Comparison of ENCODE assay signal across 8 mouse cellular contexts in genomic region chr2:27426406-27426854, GRCm38 (mm10). TPM values are rescaled to one million over a fixed set of nuclear protein-coding genes. Genes with fewer than 3 reads are reported as not detected.
DNase-seq lines count a peak whose midpoint lies in the region; ATAC-seq and TF ChIP-seq lines count a peak whose summit lies in the region.

No protein-coding gene starts in this region.

- TF ChIP-seq CTCF in embryonic fibroblast, embryonic 13.5 days (IDR thresholded peaks at IDR 0.05; ENCODE audit: borderline replicate concordance, insufficient read depth, low read length): no peak
- no peak for TF ChIP-seq CTCF in liver, postnatal 0 days (IDR thresholded peaks at IDR 0.05; ENCODE audit: low read depth)
- no peak; the same call in 1 of the 2 replicates for TF ChIP-seq CTCF in stomach, postnatal 0 days (IDR thresholded peaks at IDR 0.05; ENCODE audit: low read depth)

- H3K9ac ChIP-seq in heart, embryonic 12.5 days: peak overlapping the region; percentile 87
- H3K9ac ChIP-seq in intestine, embryonic 16.5 days (ENCODE audit: low read depth, low read length): peak overlapping the region; percentile 85
- peak overlapping the region; percentile 83 for H3K9ac ChIP-seq in liver, postnatal 0 days (replicated peaks)
- peak overlapping the region; percentile 74 for H3K9ac ChIP-seq in stomach, postnatal 0 days (ENCODE audit: low read length)

- TF ChIP-seq EP300 in liver, postnatal 0 days (IDR thresholded peaks at IDR 0.05; ENCODE audit: low read depth): no peak
- TF ChIP-seq EP300 in stomach, postnatal 0 days (optimal IDR thresholded peaks at IDR 0.05): no peak

- peak; percentile 68 for ATAC-seq in heart, embryonic 12.5 days (ENCODE audit: insufficient number of reproducible peaks, low FRiP score)
- ATAC-seq in intestine, embryonic 16.5 days: peak; percentile 64
- ATAC-seq in liver, postnatal 0 days: peak; percentile 82
- ATAC-seq in stomach, postnatal 0 days (ENCODE audit: low FRiP score, low TSS enrichment): peak; percentile 49; the same call in 1 of the 2 replicates

- H3K27me3 ChIP-seq in heart, embryonic 12.5 days (replicated peaks): peaks cover 13% of the 10 kb centered on the region; the same call in 1 of the 2 replicates
- H3K27me3 ChIP-seq in intestine, embryonic 16.5 days (replicated peaks; ENCODE audit: control insufficient read depth, insufficient read depth, low read length): no peaks in the 10 kb centered on the region
- H3K27me3 ChIP-seq in liver, postnatal 0 days (ENCODE audit: insufficient read depth, low read length): peaks cover 8% of the 10 kb centered on the region
- H3K27me3 ChIP-seq in stomach, postnatal 0 days (ENCODE audit: control insufficient read depth, insufficient read depth, low read length): no peaks in the 10 kb centered on the region

- DNase-seq in heart, adult 9 months (ENCODE audit: low spot score in 2 of 2): no peak
- DNase-seq in NIH3T3 (ENCODE audit: low read depth): peak; percentile 63
- DNase-seq in liver, postnatal 0 days: peak; percentile 66
- no peak for DNase-seq in stomach, postnatal 0 days (ENCODE audit: low spot score)
- DNase-seq in urinary bladder, postnatal 25 days (ENCODE audit: low spot score): no peak

- no peaks in the 10 kb centered on the region for H3K9me3 ChIP-seq in heart, embryonic 12.5 days (replicated peaks)
- no peaks in the 10 kb centered on the region for H3K9me3 ChIP-seq in intestine, embryonic 16.5 days (ENCODE audit: control insufficient read depth, low read length)
- H3K9me3 ChIP-seq in liver, postnatal 0 days (ENCODE audit: low read length): no peaks in the 10 kb centered on the region
- no peaks in the 10 kb centered on the region for H3K9me3 ChIP-seq in stomach, postnatal 0 days (ENCODE audit: control insufficient read depth, low read length)

- H3K36me3 ChIP-seq in heart, embryonic 12.5 days: no peaks in the 10 kb centered on the region
- H3K36me3 ChIP-seq in intestine, embryonic 16.5 days (ENCODE audit: control insufficient read depth, insufficient read depth, low read length): no peaks in the 10 kb centered on the region
- H3K36me3 ChIP-seq in liver, postnatal 0 days (replicated peaks; ENCODE audit: insufficient read depth, low read length): no peaks in the 10 kb centered on the region
- no peaks in the 10 kb centered on the region for H3K36me3 ChIP-seq in stomach, postnatal 0 days (ENCODE audit: control insufficient read depth, insufficient read depth, low read length)

- 1% methylated on average over 50 of the region's 64 CpGs for WGBS in heart, embryonic 12.5 days
- under 1% methylated on average over 61 of the region's 64 CpGs for WGBS in intestine, embryonic 16.5 days
- WGBS in liver, postnatal 0 days (ENCODE audit: insufficient replicate concordance): under 1% methylated on average over 63 of the region's 64 CpGs
- 0% methylated on average over 35 of the region's 64 CpGs for whole genome bisulfite sequencing in stomach, postnatal 0 days

- peak overlapping the region; percentile 73 for H3K4me3 ChIP-seq in heart, embryonic 12.5 days
- peak overlapping the region; percentile 95 for H3K4me3 ChIP-seq in embryonic fibroblast, embryonic 13.5 days (ENCODE audit: insufficient read depth, low read length)
- peak overlapping the region; percentile 88 for H3K4me3 ChIP-seq in intestine, embryonic 16.5 days (ENCODE audit: low read length)
- peak overlapping the region; percentile 88 for H3K4me3 ChIP-seq in liver, postnatal 0 days (ENCODE audit: low read depth, low read length)
- H3K4me3 ChIP-seq in stomach, postnatal 0 days (ENCODE audit: low read depth, low read length): peak overlapping the region; percentile 76

- peak overlapping the region; percentile 99 for H3K4me2 ChIP-seq in heart, embryonic 12.5 days
- H3K4me2 ChIP-seq in intestine, embryonic 16.5 days (ENCODE audit: low read depth, low read length): peak overlapping the region; percentile 99
- H3K4me2 ChIP-seq in liver, postnatal 0 days (ENCODE audit: low read depth, low read length): peak overlapping the region; percentile 98
- peak overlapping the region; percentile 97 for H3K4me2 ChIP-seq in stomach, postnatal 0 days (replicated peaks; ENCODE audit: low read depth)

- peak overlapping the region; percentile 26; the same call in 1 of the 2 replicates for H3K27ac ChIP-seq in heart, embryonic 12.5 days (ENCODE audit: poor library complexity, severe bottlenecking)
- peak overlapping the region; percentile 80 for H3K27ac ChIP-seq in embryonic fibroblast, embryonic 13.5 days (ENCODE audit: insufficient read depth, low read length)
- peak overlapping the region; percentile 77 for H3K27ac ChIP-seq in intestine, embryonic 16.5 days (ENCODE audit: low read length)
- H3K27ac ChIP-seq in liver, postnatal 0 days (ENCODE audit: low read depth): peak overlapping the region; percentile 89
- peak overlapping the region; percentile 84 for H3K27ac ChIP-seq in stomach, postnatal 0 days (replicated peaks)

- H3K4me1 ChIP-seq in heart, embryonic 12.5 days (replicated peaks): peaks cover 32% of the 10 kb centered on the region
- H3K4me1 ChIP-seq in embryonic fibroblast, embryonic 13.5 days (ENCODE audit: control insufficient read depth, insufficient read depth, low read length): no peaks in the 10 kb centered on the region; the same call in 1 of the 2 replicates
- H3K4me1 ChIP-seq in intestine, embryonic 16.5 days (ENCODE audit: control insufficient read depth, insufficient read depth, low read length): peaks cover 32% of the 10 kb centered on the region
- peaks cover 32% of the 10 kb centered on the region for H3K4me1 ChIP-seq in liver, postnatal 0 days (ENCODE audit: insufficient read depth)
- H3K4me1 ChIP-seq in stomach, postnatal 0 days (replicated peaks; ENCODE audit: control insufficient read depth, insufficient read depth): peaks cover 3% of the 10 kb centered on the region; the same call in 1 of the 2 replicates

- no peak; the same call in 1 of the 2 replicates for TF ChIP-seq POLR2A in embryonic fibroblast, embryonic 13.5 days (IDR thresholded peaks at IDR 0.05; ENCODE audit: low read depth, low read length)

RNA-seq across cellular contexts. Expression of gene Vav2, which starts 0.4 kb away (rescaled TPM):
- 4.5 and 5.4 TPM in 2 replicates for polyA plus RNA-seq in heart, embryonic 12.5 days (2016; fragmentation: Nextera tagmentation; extraction: Ambion mirVana)
- polyA plus RNA-seq in embryonic fibroblast, embryonic 13.5 days (2011; ENCODE audit: insufficient read length, low read depth, missing spikeins): 8.4 and 8.6 TPM in 2 replicates
- 4.1 and 4.8 TPM in 2 replicates for polyA plus RNA-seq in intestine, embryonic 16.5 days (2015; fragmentation: Nextera tagmentation; extraction: Ambion mirVana)
- polyA plus RNA-seq in liver, postnatal 0 days (2015; fragmentation: Nextera tagmentation; extraction: Ambion mirVana): 5.4 and 6.3 TPM in 2 replicates
- 2.7 and 2.9 TPM in 2 replicates for polyA plus RNA-seq in stomach, postnatal 0 days (2015; fragmentation: Nextera tagmentation; extraction: Ambion mirVana)

RNA-seq across cellular contexts. Expression of gene Brd3os, which starts 15.7 kb away (rescaled TPM):
- polyA plus RNA-seq in heart, embryonic 12.5 days (2016; fragmentation: Nextera tagmentation; extraction: Ambion mirVana): 2.9 and 3.2 TPM in 2 replicates
- 9.0 and 10.0 TPM in 2 replicates for polyA plus RNA-seq in embryonic fibroblast, embryonic 13.5 days (2011; ENCODE audit: insufficient read length, low read depth, missing spikeins)
- polyA plus RNA-seq in intestine, embryonic 16.5 days (2015; fragmentation: Nextera tagmentation; extraction: Ambion mirVana): 4.6 and 5.5 TPM in 2 replicates
- 0.25 and 0.35 TPM in 2 replicates for polyA plus RNA-seq in liver, postnatal 0 days (2015; fragmentation: Nextera tagmentation; extraction: Ambion mirVana)
- polyA plus RNA-seq in stomach, postnatal 0 days (2015; fragmentation: Nextera tagmentation; extraction: Ambion mirVana): 2.8 and 3.4 TPM in 2 replicates

Comparison
In these comparisons a context has a peak if more than half of its experiments do, and no peak if none do; other contexts are left out.
1. H3K27ac ChIP-seq: peak in every context shown above with its lines; median percentile 89 in liver, postnatal 0 days; 84 in stomach, postnatal 0 days; 80 in embryonic fibroblast, embryonic 13.5 days; 77 in intestine, embryonic 16.5 days; 26 in heart, embryonic 12.5 days.
2. DNase-seq: peak in NIH3T3 (single experiment) and liver, postnatal 0 days (single experiment); none in heart, adult 9 months (0 of 2), stomach, postnatal 0 days (single experiment) and urinary bladder, postnatal 25 days (single experiment).
3. Peak in every context shown above with its lines, with median percentiles within 50 percentile points of each other: ATAC-seq, H3K4me2 ChIP-seq, H3K4me3 ChIP-seq and H3K9ac ChIP-seq.